Mouse (Mus musculus): ENCODE measurements around the gene Hmgcs2. TPM values are rescaled to one million over a fixed set of nuclear protein-coding genes. Genes with fewer than 3 reads are reported as not detected.

Hmgcs2 gene
- total RNA-seq, 2 experiments from 2014 or later = 5.2 to 6.4 TPM

GRCm38 (mm10) chr3:98273623-98274398 lies 6.4 kb upstream of the Hmgcs2 start:
- no peak for DNase-seq (ENCODE audit: low spot score in 2 of 2)

- no peak for DNase-seq (ENCODE audit: low spot score in 2 of 2)
Measured at GRCm38 (mm10) chr3:98279682-98280081, 553 bp upstream of the Hmgcs2 start.

DNA sequence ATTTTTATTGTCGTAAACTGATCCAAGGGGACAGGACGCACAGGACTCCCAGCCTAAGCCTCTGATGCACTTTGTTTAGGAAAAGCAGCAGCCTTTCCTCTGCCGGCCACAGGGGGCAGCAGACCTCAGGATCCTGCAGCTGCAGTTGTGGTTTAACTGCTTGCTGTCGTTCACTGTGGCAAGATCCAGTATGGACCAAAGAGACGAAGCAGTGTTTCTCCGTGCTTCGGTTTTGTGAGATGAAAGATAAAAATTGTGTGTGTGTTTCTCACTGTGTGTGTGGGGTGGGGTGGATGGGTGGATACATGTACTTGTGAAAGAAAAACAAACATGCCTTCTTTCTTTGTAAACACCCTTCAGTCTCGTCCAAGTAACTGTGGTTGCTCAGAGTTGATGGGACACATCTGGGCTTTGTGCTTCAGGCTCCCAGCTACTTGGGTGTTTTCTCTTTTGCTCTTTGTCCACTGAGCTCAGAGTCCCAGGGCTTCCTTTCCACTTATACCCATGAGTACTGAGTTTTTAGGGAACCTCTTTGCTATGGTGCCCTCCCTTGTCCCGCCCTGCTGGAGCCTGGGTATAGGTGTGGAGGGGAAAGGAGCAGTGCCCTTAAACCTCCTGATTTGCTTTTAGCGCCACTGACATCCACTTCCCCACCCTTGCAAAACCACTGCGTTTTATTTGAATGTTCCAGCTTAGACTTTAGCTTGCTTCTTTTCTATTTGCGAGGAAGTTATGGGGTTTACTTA lies 871 bp downstream of the Hmgcs2 start:
- DNase-seq (ENCODE audit: low spot score in 2 of 2) = peak; percentile 43 to 46

GRCm38 (mm10) chr3:98282422-98282821 lies 2.2 kb downstream of the Hmgcs2 start:
- DNase-seq (ENCODE audit: low spot score in 2 of 2) = no peak

DNA sequence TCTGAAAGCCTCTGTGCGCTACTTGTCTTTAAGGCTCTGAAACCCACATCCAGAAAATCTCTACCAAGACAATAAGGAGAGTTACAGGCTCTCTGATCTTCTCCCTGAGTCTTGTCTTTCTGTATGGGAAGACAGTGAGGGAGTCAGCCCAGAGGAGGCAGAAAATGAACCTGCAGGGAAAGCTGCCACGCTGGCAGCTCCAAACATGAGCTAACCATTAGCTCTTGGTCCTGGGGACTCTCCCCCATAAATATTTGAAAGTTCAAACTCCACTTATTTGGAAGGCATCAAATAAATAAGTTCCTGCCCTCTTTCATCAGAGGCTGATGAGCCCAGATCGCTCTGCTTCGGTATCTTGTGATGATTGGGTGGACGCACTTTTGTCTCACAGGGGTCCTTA lies 3.0 kb downstream of the Hmgcs2 start:
- no peak for DNase-seq (ENCODE audit: low spot score in 2 of 2)

- no peak for DNase-seq (ENCODE audit: low spot score in 2 of 2)
Measured at GRCm38 (mm10) chr3:98291044-98291443, 10.8 kb downstream of the Hmgcs2 start.

DNA sequence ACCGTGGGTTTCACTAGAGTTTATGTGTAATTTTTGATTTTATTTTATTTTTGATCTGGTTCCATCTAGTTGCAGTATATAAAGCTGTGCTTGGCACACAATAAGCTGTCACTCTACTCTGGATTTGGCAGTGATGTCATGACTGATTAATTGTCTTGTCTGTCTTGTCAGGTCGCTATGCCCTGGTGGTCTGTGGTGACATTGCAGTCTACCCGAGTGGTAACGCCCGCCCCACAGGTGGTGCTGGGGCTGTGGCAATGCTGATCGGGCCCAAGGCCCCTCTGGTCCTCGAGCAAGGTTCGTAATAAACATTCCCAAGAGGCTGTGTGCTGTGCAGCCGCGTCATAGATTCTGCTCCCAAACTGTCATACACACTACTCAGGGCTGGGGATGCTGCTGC lies 15.7 kb downstream of the Hmgcs2 start:
- DNase-seq (ENCODE audit: low spot score in 2 of 2) = no peak

DNA sequence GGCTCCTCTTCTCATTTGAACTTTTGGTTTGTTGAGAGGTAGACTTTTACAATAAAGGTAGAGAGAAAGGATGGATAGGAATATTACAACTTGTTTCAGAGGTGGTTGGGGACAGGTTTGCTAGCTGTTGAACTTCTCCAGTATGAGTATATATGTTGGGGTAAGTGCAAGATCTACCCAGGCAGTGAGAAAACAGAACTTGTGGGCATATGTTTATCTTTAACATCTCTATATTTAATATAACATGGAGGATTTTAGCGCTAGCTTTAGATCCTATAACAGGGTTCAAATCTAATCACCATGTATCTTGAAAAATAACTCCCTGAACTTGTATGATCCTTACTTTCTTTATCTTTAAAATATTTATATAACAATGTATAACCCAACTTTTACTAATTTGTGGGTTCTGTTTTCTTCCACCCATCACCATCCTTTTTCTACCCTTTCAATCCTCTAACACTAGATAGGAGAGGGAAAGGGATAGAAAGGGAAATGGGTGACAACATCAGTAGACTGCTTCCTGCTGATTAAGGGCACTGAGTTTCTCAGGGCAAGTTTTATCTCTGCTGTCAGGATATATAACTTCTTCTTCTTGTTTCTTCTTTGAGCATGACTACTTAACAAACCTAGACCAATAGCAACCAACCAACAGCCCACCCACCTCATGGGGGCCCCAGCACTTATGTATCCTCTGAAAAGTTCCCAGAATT lies 19.3 kb downstream of the Hmgcs2 start:
- DNase-seq (ENCODE audit: low spot score in 2 of 2) = no peak

DNA sequence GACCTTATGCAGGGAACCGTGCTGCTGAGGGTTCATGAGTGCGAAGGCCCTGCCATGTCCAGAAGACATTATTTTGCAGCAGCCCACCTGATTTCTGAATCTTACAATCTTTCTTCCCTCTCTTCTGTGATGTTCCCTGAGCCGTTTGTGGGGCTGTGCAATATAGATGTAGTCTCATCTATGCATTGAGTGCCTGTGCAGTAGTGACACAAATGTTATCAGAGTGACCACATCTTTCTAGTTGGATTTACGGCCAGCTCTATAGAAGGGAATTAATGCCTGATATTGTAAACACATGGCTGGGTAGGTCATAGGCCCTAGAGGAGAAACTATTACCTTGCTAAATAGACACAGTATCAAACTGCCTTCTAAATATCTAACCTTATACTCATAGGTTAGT lies 20.0 kb downstream of the Hmgcs2 start:
- no peak for DNase-seq (ENCODE audit: low spot score in 2 of 2)

DNA sequence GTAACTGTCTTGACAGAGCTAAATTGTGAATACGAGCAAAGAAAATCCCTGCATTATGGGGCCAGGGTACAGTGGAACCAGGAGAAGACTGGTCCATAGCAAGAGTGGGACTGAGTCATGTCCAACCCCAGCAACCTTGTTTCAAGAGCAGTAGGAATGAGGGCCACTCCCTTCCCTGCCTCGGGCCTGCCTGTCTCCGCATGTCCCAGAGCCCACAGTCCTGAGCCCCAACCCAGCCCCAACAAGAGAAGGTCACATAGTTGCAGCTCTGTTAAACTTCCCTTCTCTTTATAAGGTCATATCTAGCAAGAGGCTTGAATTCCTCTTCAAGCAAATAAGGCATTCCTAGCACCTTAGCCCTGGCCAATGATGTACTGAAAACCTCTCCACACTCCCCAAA lies 21.5 kb downstream of the Hmgcs2 start:
- no peak for DNase-seq (ENCODE audit: low spot score in 2 of 2)

GRCm38 (mm10) chr3:98308606-98309005 lies 28.4 kb downstream of the Hmgcs2 start:
- no peak for DNase-seq (ENCODE audit: low spot score in 2 of 2)

- no peak for DNase-seq (ENCODE audit: low spot score in 2 of 2)
Measured at GRCm38 (mm10) chr3:98310456-98310855, 30.2 kb downstream of the Hmgcs2 start.

- DNase-seq (ENCODE audit: low spot score in 2 of 2) = peak; percentile 55 to 58
Measured at GRCm38 (mm10) chr3:98312867-98313266, 32.6 kb downstream of the Hmgcs2 start.

DNA sequence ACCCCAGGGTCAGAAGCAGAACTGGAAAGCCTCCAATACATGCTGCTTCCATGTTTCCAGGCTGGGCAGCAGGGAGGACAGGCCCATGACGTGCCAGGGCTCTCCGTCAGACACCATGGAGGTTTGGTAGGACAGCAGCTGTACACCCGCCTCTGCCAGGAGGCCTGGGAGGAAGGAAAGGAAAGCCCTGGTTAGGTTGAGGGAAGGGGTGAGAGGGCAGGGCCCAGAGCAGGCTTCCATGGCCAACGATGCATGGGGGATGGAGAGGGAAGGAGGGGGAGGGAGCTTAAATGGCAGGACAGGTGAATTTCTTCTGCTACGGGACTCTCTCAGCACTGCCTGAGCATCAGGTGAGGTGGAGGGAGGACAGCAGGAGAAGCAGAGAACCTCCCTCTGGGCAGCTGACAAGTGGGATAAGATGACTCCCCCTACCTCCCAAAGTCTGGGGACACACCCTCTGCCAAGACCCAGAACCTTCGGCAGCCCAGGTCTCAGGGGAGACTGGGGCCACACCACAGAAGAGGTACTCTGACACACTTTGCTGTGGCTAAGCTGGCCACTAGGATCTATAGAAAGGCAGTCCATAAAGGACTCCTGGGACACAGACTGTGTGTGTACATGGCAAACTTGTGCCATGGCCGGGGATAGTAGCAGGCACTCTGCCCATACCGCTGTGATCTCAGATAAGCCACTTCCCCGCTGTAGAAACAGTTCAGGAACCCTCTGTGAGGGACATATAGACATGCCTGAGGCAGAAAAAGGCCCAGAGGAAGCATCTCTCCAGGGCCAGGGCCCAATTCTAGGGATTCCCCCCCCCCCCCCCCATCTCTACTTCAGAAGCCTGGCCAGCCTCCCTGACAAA lies 33.3 kb downstream of the Hmgcs2 start:
- DNase-seq (ENCODE audit: low spot score in 2 of 2) = no peak

- no peak for DNase-seq (ENCODE audit: low spot score in 2 of 2)
Measured at GRCm38 (mm10) chr3:98315181-98315580, 34.9 kb downstream of the Hmgcs2 start.

DNA sequence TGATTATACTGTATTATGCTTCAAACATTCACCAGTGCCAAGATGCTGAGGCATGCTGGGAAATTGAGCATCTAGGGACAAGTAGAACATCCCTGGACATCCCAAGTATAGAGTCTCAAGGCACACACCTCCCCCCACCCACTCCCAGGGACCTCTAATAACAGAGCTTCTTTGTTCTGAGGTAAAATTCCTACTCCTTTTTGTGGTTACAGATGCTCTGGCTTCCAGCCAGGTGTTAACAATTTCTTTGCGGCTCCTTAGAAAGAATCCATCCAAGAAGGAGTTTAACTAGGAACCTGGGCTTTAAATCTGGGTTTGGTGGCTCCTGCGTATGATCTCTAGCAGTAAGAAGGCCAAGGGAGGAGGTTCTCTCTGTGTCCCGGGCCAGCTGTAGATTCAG lies 36.9 kb downstream of the Hmgcs2 start:
- DNase-seq (ENCODE audit: low spot score in 2 of 2) = no peak

DNA sequence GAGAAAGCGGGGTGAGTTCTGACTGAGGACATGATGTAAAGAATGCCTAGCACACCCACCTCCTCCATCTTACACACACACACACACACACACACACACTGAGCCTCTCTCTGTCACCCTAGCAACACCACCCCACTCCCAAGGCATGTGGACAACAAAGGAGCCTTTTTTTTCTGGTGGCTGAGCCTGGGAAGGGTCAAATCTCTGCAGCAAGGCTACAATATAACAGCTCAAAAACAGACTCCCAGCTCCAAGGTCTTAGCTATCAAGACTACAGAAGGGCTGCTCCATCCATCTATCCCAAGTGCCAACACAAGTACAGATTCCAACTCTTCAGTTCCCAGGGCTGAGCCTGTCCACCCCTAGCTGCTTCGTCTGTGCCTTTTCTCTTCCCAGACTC lies 39.0 kb downstream of the Hmgcs2 start:
- peak in 1 of 2 experiments; percentile 15 for DNase-seq (ENCODE audit: low spot score in 2 of 2)

DNA sequence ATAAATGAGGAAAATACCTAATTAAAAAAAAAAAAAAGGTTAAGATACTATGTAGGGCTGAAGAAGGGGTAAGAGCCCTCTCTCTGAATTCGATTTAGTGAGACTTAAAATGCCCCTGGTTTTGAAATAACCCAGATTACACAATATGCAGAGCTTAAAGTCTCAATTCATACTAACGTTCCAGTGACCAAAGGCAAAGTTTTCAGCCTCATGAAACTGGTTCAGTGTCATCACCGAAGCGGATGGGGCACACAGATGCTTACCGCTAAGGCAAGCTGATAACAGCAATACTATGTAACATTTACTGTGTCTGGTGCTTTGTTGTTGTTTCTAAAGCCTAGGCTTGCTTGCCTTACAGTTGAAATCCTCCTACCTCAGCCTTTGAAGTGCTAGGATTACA lies 42.0 kb downstream of the Hmgcs2 start:
- no peak for DNase-seq (ENCODE audit: low spot score in 2 of 2)

- no peak for DNase-seq (ENCODE audit: low spot score in 2 of 2)
Measured at GRCm38 (mm10) chr3:98324235-98324634, 44.0 kb downstream of the Hmgcs2 start.

- DNase-seq (ENCODE audit: low spot score in 2 of 2) = no peak
Measured at GRCm38 (mm10) chr3:98334010-98334409, 53.8 kb downstream of the Hmgcs2 start.

- DNase-seq (ENCODE audit: low spot score in 2 of 2) = no peak
Measured at GRCm38 (mm10) chr3:98335331-98335730, 55.1 kb downstream of the Hmgcs2 start.
